ENCODE assay signal across 24 mouse cellular contexts in genomic region chr4:142908782-142909181, GRCm38 (mm10).
DNase-seq lines count a peak whose midpoint lies in the region; ATAC-seq and TF ChIP-seq lines count a peak whose summit lies in the region.
"Had no signal": no experiment of that assay in that cellular context is flagged by ENCODE, and none has a peak within 500 bp of the region (broad histone marks: within the 10 kb centered on the region; RNA-seq: fewer than 3 reads in every experiment).

No protein-coding gene starts in this region.

- no peak overlapping the region for H3K4me2 ChIP-seq in hindbrain, embryonic 11.5 days (replicated peaks; ENCODE audit: low read depth, low read length)
- H3K4me2 ChIP-seq in hindbrain, postnatal 0 days (ENCODE audit: low read depth, low read length), result no peak overlapping the region
- H3K4me2 ChIP-seq in kidney, embryonic 14.5 days (replicated peaks; ENCODE audit: low read depth, low read length), result no peak overlapping the region
- no peak overlapping the region for H3K4me2 ChIP-seq in neural tube, embryonic 12.5 days (replicated peaks)
- H3K4me2 ChIP-seq: heart, embryonic 15.5 days had no signal

- no peaks in the 10 kb centered on the region for H3K4me1 ChIP-seq in hindbrain, embryonic 11.5 days (replicated peaks; ENCODE audit: control insufficient read depth, insufficient read depth, low read length)
- 0 out of 2 replicates have a peak, but pooled peaks cover 5% of the 10 kb centered on the region for H3K4me1 ChIP-seq in hindbrain, postnatal 0 days (ENCODE audit: insufficient read depth, low read length)
- H3K4me1 ChIP-seq in kidney, embryonic 14.5 days (ENCODE audit: control insufficient read depth, insufficient read depth, low read length), result peaks cover 8% of the 10 kb centered on the region; the same call in 1 of the 2 replicates
- peaks cover 8% of the 10 kb centered on the region; the same call in 1 of the 2 replicates for H3K4me1 ChIP-seq in neural tube, embryonic 12.5 days
- H3K4me1 ChIP-seq: heart, embryonic 12.5 days; heart, embryonic 15.5 days had no signal

- no peak overlapping the region for H3K27ac ChIP-seq in hindbrain, embryonic 11.5 days (ENCODE audit: low read depth, low read length)
- H3K27ac ChIP-seq in hindbrain, postnatal 0 days, result no peak overlapping the region
- no peak overlapping the region for H3K27ac ChIP-seq in kidney, embryonic 14.5 days (ENCODE audit: low read depth, low read length)
- H3K27ac ChIP-seq in neural tube, embryonic 12.5 days, result no peak overlapping the region
- H3K27ac ChIP-seq: heart, embryonic 15.5 days had no signal

- no peaks in the 10 kb centered on the region for H3K9me3 ChIP-seq in hindbrain, embryonic 11.5 days (ENCODE audit: control insufficient read depth, low read length)
- H3K9me3 ChIP-seq in hindbrain, postnatal 0 days (ENCODE audit: low read length), result no peaks in the 10 kb centered on the region
- no peaks in the 10 kb centered on the region for H3K9me3 ChIP-seq in kidney, embryonic 14.5 days (ENCODE audit: control insufficient read depth, low read length)
- no peaks in the 10 kb centered on the region for H3K9me3 ChIP-seq in neural tube, embryonic 12.5 days
- H3K9me3 ChIP-seq: forebrain, embryonic 10.5 days; heart, embryonic 12.5 days; heart, embryonic 15.5 days; hindbrain, embryonic 10.5 days had no signal

- 73% methylated on average over 6 of the region's 6 CpGs for WGBS in hindbrain, embryonic 11.5 days
- WGBS in hindbrain, postnatal 0 days, result 63% methylated on average over 6 of the region's 6 CpGs
- 32% methylated on average over 6 of the region's 6 CpGs for WGBS in kidney, embryonic 14.5 days
- WGBS in neural tube, embryonic 12.5 days, result 63% methylated on average over 6 of the region's 6 CpGs

- H3K36me3 ChIP-seq in hindbrain, embryonic 11.5 days (ENCODE audit: control insufficient read depth, insufficient read depth, low read length), result no peaks in the 10 kb centered on the region
- H3K36me3 ChIP-seq in hindbrain, postnatal 0 days (ENCODE audit: insufficient read depth, low read length), result no peaks in the 10 kb centered on the region
- H3K36me3 ChIP-seq in kidney, embryonic 14.5 days (ENCODE audit: control insufficient read depth, insufficient read depth, low read length), result no peaks in the 10 kb centered on the region
- no peaks in the 10 kb centered on the region for H3K36me3 ChIP-seq in neural tube, embryonic 12.5 days
- H3K36me3 ChIP-seq: forebrain, embryonic 10.5 days; G1E; heart, embryonic 12.5 days; heart, embryonic 15.5 days; hindbrain, embryonic 10.5 days had no signal

- DNase-seq in hindbrain, embryonic 11.5 days (ENCODE audit: low spot score), result no peak
- DNase-seq in hindbrain, postnatal 0 days (ENCODE audit: low spot score), result no peak
- DNase-seq in kidney, postnatal 14 days, result no peak
- DNase-seq in neural tube, embryonic 10.5 days (ENCODE audit: extremely low spot score, low spot score), result no peak
- DNase-seq in thymus, postnatal 10 days (ENCODE audit: low spot score in 2 of 2), result no peak
- DNase-seq: adrenal gland, postnatal 10 days; adrenal gland, postnatal 36 days; B cell, adult 2 months; cerebellum, adult 18-20 months; cerebellum, adult 9-10 months; cerebellum, postnatal 14 days; gastrocnemius, postnatal 25 days; heart, adult 18-20 months; heart, postnatal 10 days; heart, postnatal 36 days had no signal

- H3K9ac ChIP-seq in hindbrain, embryonic 11.5 days (ENCODE audit: low read depth, low read length), result no peak overlapping the region
- no peak overlapping the region for H3K9ac ChIP-seq in hindbrain, postnatal 0 days (replicated peaks; ENCODE audit: low read length)
- no peak overlapping the region for H3K9ac ChIP-seq in kidney, embryonic 14.5 days (ENCODE audit: low read depth, low read length)
- H3K9ac ChIP-seq in neural tube, embryonic 12.5 days, result no peak overlapping the region
- H3K9ac ChIP-seq: heart, embryonic 12.5 days; heart, embryonic 15.5 days had no signal

- no peak overlapping the region for H3K4me3 ChIP-seq in hindbrain, embryonic 11.5 days (ENCODE audit: low read depth, low read length)
- H3K4me3 ChIP-seq in hindbrain, postnatal 0 days (ENCODE audit: low read length), result no peak overlapping the region
- no peak overlapping the region for H3K4me3 ChIP-seq in kidney, embryonic 14.5 days (ENCODE audit: low read length)
- no peak overlapping the region for H3K4me3 ChIP-seq in neural tube, embryonic 12.5 days
- H3K4me3 ChIP-seq: heart, embryonic 12.5 days; heart, embryonic 15.5 days had no signal

- no peak for TF ChIP-seq CTCF in hindbrain, postnatal 0 days (IDR thresholded peaks at IDR 0.05; ENCODE audit: low read depth)

- H3K27me3 ChIP-seq in hindbrain, embryonic 11.5 days (ENCODE audit: control insufficient read depth, insufficient read depth, low read length), result no peaks in the 10 kb centered on the region
- no peaks in the 10 kb centered on the region for H3K27me3 ChIP-seq in hindbrain, postnatal 0 days (ENCODE audit: insufficient read depth, low read length)
- peaks cover 5% of the 10 kb centered on the region; the same call in 1 of the 2 replicates for H3K27me3 ChIP-seq in kidney, embryonic 14.5 days (ENCODE audit: control insufficient read depth, insufficient read depth, low read length)
- H3K27me3 ChIP-seq in neural tube, embryonic 12.5 days (replicated peaks), result no peaks in the 10 kb centered on the region
- H3K27me3 ChIP-seq: CH12.LX; heart, embryonic 12.5 days; heart, embryonic 15.5 days; Patski had no signal

- ATAC-seq in hindbrain, embryonic 11.5 days (ENCODE audit: low FRiP score), result peak; percentile 18; the same call in 1 of the 2 replicates
- no peak for ATAC-seq in hindbrain, postnatal 0 days
- peak; percentile 24; the same call in 1 of the 2 replicates for ATAC-seq in kidney, embryonic 14.5 days (ENCODE audit: low FRiP score, low TSS enrichment)
- ATAC-seq in neural tube, embryonic 12.5 days (ENCODE audit: low FRiP score, low read depth), result peak; percentile 35; the same call in 1 of the 2 replicates
- ATAC-seq: Patski had no signal
